Mouse (Mus musculus) left cerebral cortex, adult 9 months (tissue): ENCODE measurements around the gene Itpka.

Source experiments
- DNase-seq, 2 experiments: peaks; one replicate each; pipeline ENCODE4 v3.0.0; 2022; ENCODE audit warnings: low spot score in 2 of 2

Gene Itpka

DNA sequence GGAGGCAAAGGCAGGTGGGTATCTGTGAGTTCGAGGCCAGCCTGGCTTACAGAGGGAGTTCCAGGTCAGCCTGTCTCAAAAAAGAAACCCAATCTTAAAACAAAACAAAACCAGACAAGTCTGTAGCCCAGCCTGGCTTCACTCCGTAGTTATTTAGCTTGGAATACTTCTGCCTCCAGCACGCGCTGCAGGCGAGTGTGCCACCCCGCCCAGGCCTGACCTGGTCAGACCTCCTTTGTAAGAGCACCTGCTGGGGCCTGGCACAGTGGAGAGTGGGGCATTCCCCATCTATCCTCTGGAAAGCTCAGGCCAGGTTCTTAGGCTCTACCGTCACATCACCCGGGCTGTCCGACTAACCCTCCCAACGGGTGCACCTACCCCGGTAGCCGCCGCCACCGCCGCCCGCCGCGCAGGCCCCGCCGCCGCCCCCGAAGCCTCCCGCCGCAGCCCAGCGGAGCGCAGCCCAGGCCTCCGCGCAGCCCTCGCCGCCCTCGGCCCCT lies 15.5 kb downstream of the Itpka start:
- no peak for DNase-seq

DNA sequence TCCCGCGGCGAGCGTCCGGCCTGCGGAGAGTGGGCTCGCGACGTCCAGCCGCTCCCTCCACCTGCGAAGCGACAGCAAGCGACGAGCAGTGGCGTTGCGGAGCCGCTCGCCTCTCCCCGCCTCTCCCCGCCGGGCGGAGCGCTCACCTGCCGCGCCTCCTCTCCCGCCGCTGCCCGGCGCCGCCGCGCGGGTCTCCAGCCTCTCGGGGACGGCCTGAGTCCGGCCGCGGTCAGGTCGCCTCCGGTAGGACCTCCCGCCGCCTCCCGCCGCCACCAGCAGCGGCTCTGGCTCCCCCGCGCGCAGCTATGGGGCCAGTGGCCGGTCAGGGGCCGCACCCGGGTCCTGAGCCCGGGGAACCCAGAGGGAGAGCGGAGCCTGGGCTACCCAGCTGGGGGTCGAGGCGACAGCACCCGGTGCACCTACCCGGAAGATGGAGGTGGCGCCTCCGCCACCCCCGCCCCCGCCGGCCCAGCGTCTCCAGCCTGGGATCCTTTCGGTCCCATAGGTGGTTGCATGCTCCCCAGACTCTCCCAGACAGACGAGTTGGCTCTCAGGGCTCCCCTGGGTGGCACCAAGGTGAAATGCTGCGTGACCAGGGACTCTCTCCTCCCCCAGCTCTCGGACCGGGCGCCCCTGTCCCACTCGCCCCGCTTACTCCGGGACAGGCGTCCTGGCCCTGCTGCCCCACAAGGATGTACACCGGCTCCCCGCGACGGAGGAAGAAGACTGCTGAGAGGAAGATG lies 16.1 kb downstream of the Itpka start:
- no peak for DNase-seq

DNA sequence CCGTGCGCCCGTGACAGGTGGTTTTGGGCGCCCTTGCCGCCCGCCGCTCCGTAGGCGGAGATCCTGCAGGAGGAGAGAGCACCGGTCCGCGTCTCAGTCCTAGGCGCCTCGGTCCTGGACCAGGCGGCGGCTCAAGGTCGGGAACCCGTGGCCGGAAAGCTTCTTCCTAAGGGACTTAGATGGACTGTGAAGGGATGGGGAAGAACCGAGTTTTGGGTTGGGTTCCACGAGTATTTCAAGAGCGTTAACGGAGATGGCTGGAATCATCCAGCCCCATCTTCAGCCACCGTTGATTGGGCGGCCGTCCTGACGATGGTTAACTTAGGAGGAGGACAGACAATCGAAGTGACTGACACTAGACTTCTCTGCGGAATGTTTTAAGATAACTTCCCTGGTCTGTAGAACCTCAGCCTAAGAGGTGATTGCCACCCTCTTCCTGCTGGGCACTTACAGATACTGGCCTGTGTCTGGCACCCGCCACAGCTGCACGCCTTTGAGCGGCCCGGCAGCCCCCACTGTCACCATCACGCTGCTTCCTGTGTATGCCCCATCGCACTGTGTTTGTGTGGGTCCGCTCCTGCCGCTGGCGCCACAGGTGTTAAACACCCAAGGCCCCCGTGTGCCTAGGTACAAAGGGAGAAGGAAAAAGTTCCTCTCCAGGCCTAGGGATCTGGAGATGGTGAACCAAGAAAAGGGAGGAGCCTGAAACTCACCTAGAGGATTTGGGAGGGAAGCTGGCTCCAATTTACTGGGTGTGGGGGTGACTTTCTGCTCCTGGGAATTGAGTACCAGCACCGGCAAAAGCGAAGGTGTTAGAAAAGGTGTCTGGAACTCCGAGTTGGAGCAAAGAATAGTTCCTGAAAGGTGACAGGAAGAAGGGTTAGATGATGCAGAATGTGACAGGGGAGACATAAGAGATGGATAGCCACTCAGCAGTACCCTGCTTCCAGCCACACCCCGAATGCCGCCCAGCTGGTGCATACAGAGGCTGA lies 17.0 kb downstream of the Itpka start:
- no peak for DNase-seq

DNA sequence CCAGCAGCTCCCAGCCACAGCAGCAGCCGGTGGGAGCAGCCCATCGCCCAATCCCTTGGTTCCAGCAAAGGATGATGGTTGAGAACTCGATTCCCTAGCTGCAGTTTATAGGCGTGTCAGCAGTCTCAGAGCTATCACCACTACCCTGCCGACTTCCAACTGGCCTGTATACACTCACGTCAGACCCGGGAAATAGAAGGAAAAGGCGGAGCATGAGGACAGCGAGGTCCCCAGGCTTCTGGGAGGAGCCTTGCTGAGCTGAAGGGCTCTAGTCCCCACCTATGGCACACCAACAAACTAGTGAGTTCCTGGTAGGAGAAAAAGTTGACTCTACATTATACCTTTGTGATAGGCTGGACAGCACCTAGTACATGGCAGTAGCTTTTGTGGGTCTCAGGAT lies 18.1 kb downstream of the Itpka start, which contains the start of gene Ltk:
Gene Ltk (minus strand): TSS at position 181 of the 400 bp plus-strand sequence.
- DNase-seq, result no peak

DNA sequence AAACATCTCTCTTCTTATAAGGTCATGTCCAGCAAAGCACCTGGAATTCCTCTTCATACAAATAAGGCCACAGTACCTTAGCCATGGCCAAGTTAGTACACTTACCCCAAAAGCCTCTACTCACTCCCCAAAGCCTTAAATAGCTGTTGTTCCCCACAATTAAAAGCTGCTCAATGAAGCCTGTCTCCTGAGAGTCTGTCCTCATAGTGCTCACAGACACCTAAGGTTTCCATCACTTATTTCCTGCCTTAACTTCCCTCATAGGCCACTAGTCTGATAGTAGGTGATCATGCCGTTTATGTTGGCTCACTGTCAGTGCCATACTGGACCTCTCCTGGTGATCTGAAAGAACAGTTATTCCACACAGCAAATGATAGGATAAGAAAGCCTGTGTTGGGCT lies 20.1 kb downstream of the Itpka start:
- DNase-seq, result no peak

DNA sequence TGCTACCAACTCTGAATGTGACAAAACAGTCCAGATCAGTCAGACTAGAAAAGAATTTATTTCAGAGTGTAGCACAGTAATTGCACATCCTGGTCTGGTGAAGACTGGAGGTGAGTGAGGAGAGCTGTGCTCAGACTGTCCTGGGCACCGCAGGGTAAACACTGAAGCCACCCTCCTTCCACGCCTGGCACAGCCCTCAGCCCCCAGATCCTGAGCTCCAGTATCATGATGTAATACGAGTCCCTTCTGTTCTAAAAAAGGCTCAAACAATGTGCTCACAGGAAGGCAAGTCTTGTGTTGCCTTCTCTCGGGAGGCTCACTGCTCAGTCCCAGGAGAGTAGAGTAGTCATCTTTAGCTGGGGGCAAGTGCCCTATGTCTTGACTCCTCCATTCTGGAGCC lies 21.8 kb downstream of the Itpka start:
- no peak for DNase-seq

DNA sequence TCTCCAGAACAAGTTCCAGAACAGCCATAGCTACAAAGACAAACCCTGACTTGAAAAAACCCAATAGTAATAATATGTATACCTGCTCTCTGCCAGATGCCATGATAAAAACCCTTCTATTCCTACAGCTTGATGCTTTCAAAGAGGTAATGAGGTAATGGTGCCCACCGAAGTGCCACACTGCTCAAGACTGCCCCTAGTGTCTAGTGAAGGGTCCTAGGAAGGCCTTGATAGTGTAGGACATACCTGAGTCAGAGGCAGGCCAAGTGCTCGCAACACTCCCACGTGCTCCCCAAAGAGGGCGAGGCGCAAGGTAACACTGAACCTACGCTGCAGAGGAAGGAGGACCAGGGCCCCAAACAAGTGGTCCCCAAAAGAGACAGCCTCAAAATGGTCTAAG lies 25.1 kb downstream of the Itpka start:
- no peak for DNase-seq

DNA sequence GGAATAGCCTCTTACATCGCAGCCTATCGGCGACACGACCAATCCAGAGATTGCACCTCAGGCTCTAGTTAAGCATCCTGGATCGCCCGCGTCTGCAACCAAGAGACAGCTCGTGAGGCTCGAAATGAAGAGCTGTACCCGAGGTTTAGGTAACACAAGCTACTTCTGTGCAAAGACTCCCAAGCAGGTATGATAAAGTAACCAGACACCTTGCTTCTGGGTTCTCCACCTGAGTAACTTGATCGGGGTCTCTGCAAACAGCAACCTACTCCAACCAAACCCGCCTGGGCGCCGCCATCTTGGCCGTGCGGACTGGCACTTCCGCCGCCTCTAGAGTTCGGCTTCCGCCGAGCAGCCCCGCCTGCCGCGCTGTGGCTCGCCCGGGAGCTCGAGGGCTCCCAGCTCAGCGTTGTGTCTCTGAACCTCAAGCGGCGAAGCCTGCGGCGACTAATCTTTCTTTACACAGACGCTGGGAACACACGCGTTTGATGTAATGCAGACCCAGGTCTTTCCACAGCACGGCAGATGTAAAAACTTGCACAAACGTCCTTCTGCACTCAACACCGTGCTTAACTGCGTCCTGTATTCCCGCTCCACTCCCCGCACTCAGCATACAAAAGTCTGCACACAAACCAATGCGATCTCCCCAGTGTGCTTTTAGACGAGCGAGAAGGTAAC lies 45.2 kb downstream of the Itpka start, which contains the start of gene Rpap1:
Gene Rpap1 (minus strand): TSS at position 332 of the 678 bp plus-strand sequence.
- DNase-seq, result peak in 1 of 2 experiments; percentile 83

DNA sequence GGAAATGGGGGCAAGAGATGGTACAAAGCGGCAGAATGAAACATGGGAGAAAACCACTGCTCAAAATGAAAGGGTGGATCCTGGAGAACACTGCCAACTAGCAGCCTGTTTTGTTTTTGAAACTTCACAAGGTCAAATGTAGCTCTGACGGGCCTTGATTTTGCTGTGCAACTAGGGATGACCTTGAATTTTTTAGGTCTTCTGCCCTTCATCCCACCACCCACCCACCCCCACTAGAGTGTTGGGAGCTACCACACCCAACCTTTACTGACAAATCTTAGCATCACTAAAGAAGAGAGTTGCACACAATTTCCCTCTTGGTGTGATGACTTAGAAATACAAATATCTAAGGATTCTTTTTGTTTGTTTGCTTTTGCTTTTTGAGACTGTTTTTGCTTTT lies 47.9 kb downstream of the Itpka start:
- DNase-seq, result no peak

DNA sequence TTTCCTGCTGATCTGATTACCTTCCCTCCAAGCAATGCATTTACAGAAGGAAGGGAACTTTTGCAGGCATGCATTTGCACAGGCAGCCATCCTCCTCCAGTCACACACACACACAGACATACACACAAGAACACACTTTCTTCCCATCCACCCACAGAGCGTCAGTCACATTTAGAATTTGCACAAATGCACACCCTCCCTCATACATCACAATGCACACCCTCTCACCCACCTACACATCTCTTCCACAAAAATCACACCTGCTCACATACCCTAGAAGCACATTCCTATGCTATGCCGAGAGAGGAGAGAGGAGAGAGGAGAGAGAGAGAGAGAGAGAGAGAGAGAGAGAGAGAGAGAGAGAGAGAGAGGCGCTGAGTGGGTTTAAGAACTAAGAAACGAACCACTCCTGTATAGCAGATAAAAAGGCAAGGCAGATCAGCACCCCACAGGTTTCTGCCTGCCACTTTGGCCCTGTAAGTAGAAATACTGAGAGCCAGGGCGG lies 55.2 kb downstream of the Itpka start, which contains the start of gene Tyro3:
Gene Tyro3 (plus strand): TSS at position 455 of the 505 bp plus-strand sequence.
- DNase-seq, result peak in 1 of 2 experiments; percentile 74

DNA sequence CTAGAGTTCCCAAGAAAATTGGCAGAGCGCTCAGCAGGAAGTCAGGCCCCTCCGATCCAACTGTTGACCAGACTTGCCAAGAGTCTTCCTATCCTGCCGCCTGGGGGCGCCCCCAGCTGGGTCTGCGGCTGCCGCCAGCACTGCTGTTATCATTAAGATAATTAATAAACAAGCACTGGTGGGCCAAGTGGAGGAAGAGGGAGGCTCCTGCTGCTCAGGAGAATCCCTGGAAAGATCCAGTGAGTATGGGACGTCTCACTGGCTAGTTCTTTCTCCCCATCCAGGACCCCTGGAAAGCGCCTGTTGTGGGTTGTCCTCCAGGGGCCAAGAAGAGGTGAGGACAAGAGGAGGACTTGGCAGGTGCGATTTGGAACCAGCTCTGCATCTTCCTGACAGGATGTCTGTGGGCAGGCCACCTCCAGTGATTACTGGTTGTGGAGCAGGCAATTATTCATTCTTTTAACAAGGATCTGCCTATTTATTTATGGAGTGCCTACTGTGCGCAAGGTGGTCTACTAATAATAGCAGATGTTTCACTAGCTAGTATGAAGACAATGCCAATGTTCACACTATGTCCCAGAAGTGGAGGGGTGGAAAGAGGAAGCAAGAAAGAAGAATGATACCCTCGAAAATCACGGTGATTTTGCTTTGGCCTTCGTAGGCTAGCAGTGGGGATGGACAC lies 56.2 kb downstream of the Itpka start:
- DNase-seq, result no peak

DNA sequence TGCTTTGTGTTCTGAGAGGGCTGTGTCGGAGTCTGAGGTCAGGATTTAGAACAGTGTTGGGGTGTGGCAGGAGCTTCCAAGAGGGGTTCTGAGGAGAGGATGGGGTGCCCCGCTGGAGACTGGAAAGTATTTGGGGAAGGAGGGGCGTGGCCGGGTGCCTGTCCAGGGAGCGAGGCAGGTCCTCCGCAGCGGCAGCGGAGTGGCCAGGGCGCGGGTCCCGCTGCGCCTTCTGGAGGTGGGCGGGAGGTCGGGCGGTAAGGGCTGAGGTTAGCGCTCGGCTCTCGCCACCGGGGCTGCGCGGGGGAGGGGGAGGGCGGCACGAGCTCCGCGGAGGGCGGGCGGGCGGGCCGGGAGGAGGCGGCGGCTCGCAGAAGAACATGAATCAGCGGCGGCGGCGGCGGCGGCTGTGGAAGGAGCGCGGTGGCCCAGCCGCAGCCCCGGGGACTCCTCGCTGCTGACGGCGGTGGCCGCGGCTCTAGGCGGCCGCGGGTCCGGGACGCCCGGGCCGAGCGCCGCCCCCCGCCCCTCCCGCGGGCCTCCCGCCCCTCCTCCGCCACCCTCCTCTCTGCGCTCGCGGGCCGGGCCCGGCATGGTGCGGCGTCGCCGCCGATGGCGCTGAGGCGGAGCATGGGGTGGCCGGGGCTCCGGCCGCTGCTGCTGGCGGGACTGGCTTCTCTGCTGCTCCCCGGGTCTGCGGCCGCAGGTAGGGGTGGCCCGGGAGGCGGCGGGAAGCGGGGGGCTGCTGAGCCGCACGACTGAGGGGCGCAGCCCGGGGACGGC lies 57.2 kb downstream of the Itpka start:
- no peak for DNase-seq

DNA sequence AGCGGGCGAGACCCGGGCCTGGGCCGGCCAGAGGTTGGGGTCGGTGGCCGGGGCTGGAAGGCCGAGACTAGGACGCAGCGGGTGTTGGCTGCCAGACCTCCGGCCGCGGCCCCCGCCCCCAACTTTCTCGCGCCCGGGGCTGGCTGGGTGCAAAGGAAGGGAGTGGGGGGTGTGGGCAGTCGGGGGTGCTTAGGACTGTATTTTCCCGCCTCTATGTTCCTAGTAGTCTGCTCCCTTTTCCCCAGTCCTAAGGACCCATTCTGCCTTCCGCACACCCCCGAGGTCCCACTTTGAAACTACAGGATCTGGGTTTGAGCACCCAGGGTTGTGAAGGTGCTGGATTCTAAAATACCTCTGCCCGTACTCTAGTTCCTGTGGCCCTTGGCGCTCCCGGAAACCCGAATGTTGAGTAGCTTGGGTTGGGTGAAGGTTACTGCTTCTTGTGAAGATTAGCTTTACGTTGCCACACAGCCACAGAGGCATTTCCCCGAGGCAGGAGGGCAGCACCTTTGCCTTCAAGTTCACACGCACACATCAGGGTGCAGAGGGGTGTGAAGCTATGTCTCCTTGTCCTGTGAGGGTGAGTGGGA lies 57.9 kb downstream of the Itpka start:
- no peak for DNase-seq
